Mouse (Mus musculus): ENCODE measurements around the gene Pex19. TPM values are rescaled to one million over a fixed set of nuclear protein-coding genes. Genes with fewer than 3 reads are reported as not detected.

The Pex19 gene
- 100 to 1,000 TPM; 145 to 153 TPM for total RNA-seq (2021)

DNA sequence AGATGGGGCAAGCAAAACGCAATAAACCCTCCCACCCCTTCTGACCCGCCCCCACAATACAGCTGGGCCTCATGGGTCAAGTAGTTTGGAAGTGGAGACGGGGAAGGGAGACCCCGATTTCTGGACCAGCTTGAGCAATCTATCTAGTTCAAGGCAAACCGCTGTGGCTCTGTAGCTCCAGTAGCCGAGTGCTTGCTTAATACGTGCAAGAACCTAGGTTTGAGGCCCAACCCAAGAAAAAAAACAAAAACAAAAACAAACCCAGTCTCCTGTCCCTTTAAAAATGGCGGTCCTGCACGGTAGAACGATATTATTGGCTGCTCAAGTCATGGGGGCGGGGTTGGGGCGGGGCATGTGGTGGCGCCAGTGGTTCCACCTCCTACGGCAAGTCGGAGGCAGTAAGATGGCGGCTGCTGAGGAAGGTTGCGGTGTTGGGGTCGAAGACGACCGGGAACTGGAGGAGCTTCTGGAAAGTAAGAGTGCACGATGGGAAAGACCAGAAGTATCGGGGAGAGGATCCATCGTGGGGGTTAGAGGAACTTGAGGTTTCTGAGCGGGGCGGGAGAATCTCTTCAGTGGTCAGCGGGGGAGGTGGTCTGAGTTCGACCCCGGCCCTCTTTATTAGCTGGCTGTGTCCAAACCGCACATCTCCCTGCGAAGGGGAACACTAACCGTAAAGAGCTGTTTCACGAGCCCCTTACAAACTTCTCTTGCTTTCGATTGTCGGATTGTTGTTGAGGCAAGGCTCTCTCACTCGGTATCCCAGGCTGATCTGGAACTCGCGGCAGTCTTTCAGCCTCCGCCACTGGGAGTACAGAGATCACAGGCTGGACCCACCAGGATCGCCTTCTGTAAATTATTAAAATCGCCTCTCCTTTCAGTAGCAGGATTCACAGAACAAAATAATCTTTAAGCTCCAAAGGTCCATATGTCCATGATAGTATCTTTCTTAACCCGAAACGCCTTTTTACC is at the start of gene Pex19:
Gene Pex19, plus strand, starts transcription at position 380 of the 972 bp plus-strand sequence.
- peak; percentile 81 to 88 for DNase-seq
- intact Hi-C loops (cut with DNase I) = loop anchor here (2.0 kb wide), 1 partner anchor 184 kb away; no protein-coding TSS in a partner anchor

DNA sequence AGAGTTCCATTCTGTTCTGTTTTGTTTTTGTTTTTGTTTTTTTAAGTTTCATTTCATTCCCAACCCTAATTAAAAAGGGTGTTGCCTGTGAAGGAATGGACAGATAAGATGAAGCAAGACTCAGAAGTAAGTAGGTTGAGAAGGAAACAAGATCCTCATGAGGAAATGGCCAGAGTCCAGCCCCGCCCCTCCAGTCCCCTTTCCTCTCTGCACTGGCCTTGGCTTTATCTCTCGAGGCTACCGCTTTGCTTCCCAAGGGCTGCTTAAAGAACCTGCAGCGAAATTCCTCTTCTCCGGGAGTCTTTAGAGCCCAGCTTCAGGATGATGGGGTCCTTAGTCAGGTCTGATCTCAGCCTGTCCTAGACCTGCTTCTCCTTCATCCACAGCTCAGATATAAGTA is 48.6 kb upstream of the Pex19 start:
- intact Hi-C loops (cut with DNase I) = no loop called here
- DNase-seq = no peak

DNA sequence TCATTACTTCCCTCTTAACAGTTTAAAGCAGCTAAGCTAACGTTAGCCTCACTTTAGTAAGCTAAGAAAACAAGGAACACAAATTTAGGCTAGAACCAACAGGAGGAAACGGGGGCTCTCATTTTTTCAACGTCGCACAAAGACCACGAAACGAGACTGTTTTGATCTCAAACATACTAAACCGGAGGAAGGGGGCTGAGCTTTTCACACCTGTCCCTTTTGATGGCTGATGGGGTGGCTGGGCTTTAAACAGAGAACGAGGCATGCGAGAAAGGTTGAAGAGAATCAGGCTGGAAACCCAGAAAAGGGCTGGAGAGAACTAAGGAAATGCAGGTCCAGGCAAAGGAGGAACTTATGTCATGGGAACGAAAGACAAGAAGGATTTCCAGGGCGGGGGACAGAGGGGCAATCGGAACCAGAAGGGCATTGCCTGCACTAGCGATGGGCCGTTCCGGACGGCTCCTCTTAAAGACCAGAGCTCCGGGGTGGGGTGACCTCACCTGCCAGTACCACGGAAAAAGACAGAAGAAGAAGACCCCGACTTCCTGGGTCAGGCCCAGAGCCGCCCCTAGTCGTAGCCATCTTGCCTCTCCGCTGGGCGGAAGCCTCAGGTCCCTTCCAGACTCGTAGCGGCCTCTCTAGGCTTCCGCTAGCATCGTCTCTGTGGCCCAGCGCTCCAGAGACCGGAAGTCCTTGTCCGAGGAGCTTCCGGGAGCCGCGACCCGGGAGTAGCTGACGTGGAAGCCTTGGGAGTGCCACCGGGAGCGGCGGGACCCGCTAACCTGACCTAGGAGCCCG is 44.3 kb upstream of the Pex19 start, which contains the start of the genes Copa and Ncstn:
Gene Copa, plus strand, starts transcription at position 429 of the 798 bp plus-strand sequence.
Gene Ncstn, minus strand, starts transcription at position 695 of the 798 bp plus-strand sequence.
- DNase-seq = peak; percentile 96
- intact Hi-C loops (cut with DNase I) = no loop called here

DNA sequence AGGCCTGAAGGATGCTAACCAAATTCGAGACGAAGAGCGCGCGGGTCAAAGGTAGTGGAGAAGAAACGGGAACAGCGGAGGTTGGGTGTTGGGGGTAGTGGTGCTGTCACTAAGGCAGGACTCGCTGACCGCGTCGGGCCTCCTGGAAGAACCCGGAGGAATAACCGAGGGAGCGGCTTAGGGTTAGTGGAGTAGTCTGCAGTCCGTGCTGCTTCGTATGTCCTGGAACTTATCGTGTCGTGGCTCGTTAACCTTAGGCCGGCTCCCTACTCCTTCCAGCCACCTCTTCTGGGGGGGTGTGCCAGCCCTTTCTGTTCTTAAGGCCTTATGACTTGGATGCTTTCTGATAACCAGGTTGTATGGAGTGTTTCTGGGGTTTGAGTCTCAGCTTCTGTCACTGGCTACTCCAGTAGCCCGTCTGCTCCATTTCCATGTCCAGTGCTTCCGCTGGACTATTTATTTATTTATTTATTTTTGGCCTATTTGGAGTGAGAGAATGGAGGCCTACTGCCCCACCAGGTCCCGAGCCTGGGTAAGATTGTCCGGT is 43.6 kb upstream of the Pex19 start:
- no peak for DNase-seq
- intact Hi-C loops (cut with DNase I) = no loop called here

DNA sequence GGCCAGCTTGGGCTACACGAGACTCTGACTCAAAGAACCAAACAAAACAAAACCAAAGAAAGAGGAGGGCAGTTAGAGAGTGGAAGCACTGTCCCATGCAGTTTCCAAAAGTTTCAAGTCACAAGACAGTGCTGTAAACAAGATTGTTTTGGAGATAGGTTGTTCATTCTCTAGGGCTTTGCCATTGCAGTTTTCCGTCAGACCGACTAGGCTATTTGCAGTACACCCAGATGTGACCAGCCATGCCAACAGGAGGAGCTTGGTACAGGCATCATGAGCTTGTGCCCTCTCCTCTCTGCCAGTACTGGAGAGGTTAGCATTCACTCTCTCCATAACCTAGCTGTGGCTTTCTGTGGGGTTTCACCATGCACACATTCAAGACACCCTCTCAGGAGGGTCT is 33.0 kb upstream of the Pex19 start:
- intact Hi-C loops (cut with DNase I) = loop anchor here (10.0 kb wide), 1 partner anchor 279 kb away; no protein-coding TSS in a partner anchor
- peak; percentile 31 for DNase-seq

DNA sequence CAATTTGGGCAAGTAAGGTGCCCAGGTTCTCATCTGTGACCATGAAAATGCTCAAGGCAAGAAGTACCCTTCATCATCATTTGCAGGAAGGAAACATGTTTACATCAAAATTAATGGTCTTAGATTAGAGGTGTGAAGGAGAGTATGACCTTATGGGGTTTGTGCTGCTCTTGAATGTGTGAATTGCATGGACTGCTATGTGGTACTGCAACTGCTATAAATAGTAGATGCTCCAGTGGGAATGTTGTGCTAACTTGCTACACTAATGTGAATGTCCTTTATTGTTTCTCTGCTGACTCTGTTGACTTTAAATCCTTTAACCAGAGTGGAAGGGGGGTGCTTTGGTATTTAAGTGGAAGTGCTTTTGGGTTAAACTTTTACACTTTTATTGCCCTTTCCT is 32.3 kb upstream of the Pex19 start:
- DNase-seq = no peak
- intact Hi-C loops (cut with DNase I) = loop anchor here (10.0 kb wide), 1 partner anchor 279 kb away; no protein-coding TSS in a partner anchor

DNA sequence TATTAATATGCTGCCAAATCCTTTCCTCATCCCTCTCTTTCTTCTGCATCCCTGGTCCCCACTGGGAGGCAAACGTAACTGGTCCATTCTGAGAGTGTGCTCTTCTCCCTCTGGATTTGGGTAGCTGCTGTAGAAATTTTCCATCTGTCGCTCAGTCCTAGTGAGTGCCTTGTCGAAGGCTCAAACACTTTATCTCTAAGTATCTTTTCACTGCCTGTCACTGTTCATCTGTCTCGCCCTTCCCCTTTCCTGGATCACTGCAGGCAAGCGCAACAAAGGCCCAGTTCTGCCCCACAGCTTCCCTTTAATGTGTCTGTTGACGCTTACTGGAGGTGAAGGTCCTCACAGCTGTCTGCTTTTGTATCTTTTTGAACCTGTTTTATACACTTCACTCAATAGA is 31.4 kb upstream of the Pex19 start:
- no peak for DNase-seq

DNA sequence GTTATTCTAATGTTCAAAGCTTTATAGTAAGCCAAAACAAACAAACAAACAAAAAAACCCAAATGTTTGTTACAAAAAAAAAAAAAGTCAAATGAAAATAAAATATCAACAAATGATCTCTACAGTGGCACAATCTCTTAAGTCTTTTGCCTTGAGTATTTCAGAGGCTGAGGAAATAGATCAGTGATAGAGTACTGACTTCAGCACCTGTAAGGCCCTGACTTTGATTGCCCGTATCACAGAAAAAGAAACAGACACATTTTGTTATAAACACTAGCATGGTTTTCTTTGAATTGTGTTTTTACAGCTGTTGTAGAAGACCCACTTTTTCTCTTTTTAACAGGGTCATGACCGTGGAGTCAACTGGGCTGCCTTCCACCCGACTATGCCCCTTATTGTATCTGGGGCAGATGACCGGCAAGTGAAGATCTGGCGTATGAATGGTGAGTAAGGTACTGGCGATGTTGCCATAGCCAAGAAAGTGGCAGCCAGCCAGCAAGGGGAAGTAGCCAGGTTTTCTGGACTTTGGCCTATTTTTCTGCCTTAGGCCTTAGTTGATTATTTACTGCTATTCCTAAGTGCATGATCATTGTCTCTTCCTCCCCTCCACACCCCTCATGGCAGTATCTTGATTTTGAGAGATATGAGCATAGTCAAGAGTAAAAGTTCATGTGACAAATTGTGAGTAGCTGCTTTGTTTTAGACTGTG is 27.1 kb upstream of the Pex19 start:
- no peak for DNase-seq
- intact Hi-C loops (cut with DNase I) = loop anchor here (5.0 to 10.0 kb wide), 2 partner anchors 52 to 285 kb away; no protein-coding TSS in a partner anchor

More for the DNA sequence above, 31.4 kb upstream of the Pex19 start:
- intact Hi-C loops (cut with DNase I) = loop anchor here (5.0 to 10.0 kb wide), 2 partner anchors 48 to 280 kb away; no protein-coding TSS in a partner anchor

DNA sequence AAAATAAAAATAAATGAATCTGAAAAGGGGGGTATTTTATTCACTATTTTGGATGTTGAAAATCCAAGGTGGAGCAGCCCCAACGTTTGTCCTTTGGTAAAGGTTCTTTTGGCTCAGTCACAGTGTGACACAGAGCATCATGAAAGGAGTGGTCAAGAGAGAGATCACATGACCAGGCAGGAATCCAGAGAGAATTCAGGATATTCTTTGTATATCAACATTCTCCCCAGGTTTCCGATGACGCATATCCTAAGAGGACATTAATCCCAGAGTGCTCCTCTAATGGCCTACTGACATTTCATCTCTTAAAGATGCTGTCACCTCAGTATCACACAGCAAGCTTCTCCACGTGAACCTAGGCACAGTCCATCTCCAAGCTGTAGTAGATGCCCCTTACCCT is 22.9 kb upstream of the Pex19 start:
- no peak for DNase-seq
- intact Hi-C loops (cut with DNase I) = no loop called here

DNA sequence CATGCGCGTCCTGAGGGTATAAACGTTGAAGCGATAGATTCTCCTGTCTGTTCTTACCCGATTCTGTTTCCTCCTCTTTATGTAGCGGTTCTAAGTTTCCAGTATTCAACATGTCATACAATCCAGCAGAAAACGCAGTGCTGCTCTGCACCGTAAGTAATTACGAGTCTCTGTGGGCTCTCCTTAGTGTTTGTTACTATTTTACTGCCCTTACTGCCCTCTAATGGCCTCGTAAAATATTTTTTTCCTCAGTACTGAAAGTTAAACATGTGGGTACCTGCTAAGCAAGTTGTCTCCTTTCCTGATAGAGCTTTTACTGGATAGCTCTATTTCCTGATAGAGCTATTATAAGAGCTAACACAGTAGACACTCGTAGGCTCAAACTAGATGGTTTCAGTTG is 21.5 kb upstream of the Pex19 start:
- no peak for DNase-seq
- intact Hi-C loops (cut with DNase I) = no loop called here

DNA sequence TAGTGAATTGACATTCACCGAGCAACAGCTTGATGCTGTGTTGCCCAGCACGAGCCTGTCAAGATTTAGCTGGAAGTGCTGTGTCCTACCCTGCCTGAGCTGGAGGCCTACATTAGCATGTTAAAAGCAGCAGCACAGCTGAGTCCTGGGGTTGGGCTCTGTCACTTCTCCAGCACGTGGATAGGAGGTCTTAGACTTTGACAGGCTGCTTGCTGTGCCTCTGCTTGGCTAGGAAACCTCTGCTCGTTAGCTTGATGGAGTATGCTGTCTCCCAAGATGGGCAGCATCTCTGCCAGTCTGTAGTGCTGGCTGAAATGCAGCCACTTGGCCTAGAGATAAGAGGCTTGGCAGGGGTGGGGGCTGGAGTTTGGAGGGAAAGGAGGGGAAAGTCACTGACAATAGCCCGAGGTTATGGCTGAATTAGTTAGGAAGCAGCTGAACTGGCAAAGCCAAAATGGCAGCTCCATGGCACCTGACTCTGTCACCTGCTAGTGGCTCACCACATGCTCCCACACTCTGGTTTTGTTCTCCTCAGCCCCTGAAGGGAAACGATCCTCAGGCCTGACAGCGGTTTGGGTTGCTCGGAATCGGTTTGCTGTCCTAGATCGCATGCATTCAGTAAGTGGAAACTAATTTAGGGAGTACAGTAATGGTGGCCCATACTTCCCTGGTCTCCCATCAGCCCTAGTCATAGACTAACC is 18.6 kb upstream of the Pex19 start:
- intact Hi-C loops (cut with DNase I) = no loop called here

DNA sequence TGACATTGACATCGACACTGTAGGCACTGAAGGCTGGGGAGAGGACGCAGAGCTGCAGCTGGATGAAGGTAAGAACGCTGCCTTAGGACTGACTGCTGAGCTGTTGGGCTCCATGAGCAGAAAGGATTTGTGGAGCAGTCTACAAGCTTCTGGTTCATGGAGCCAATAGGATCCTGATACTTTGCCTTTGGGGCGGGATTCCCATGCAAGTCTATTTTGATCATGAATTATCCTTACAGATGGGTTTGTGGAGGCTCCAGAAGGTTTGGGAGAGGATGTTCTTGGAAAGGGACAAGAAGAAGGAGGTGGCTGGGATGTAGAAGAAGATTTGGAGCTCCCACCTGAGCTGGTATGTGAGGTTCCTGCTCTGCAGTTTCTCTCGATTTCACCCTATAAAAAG is 9.6 kb upstream of the Pex19 start:
- no peak for DNase-seq
- intact Hi-C loops (cut with DNase I) = no loop called here

More for the DNA sequence above, 18.6 kb upstream of the Pex19 start:
- DNase-seq = no peak

DNA sequence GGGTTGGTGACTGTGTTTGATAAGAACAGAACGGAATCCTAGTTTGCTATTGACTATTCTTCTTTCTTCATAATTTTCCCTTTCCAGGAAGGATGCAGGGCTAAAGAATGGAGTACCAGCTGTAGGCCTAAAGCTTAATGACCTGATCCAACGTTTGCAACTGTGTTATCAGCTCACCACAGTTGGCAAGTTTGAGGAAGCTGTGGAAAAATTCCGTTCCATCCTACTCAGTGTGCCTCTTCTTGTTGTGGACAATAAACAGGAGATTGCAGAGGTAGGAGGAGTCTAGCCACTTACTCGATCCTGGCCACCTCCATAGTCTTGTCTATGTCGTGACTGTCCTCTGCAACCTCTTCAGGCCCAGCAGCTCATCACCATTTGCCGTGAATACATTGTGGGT is 7.5 kb upstream of the Pex19 start:
- no peak for DNase-seq
- intact Hi-C loops (cut with DNase I) = loop anchor here (2.0 kb wide), 1 partner anchor 192 kb away; no protein-coding TSS in a partner anchor

DNA sequence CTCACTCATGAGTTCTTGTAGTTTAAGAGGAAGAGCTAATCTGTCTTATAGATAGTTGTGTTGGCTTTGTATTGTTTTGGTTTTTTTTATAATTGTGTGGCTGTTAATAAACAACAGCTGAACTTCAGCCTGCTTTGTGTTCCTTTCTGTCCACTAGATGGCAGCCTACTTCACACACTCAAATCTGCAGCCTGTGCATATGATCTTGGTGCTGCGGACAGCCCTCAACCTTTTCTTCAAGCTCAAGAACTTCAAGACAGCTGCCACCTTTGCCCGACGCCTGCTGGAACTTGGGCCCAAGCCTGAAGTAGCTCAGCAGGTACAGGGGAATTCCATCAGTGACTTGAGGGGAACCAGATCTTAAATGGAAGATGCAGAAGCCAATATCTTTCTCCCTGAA is 6.8 kb upstream of the Pex19 start:
- peak; percentile 49 to 61 for DNase-seq
- intact Hi-C loops (cut with DNase I) = loop anchor here (2.0 kb wide), 1 partner anchor 191 kb away; no protein-coding TSS in a partner anchor

DNA sequence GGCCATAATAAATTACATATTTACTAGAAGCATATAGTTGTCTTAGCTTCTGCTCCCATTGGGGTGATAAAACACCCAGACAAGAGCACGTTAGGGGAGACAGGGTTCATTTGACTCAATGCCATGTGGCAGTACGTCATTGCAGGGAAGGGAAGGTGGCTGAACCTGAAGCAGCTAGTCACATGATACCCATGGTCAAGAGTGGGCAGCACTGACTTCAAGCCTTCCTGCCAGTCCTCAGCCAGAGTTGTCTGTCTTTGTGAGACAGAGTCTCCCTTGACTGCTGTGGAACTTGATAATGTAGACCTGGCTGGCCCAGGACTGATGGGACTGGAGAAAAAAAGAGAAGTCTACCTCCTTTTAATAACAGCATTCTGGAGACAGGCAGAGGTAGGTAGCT is 3.9 kb upstream of the Pex19 start:
- DNase-seq = no peak
- intact Hi-C loops (cut with DNase I) = no loop called here

DNA sequence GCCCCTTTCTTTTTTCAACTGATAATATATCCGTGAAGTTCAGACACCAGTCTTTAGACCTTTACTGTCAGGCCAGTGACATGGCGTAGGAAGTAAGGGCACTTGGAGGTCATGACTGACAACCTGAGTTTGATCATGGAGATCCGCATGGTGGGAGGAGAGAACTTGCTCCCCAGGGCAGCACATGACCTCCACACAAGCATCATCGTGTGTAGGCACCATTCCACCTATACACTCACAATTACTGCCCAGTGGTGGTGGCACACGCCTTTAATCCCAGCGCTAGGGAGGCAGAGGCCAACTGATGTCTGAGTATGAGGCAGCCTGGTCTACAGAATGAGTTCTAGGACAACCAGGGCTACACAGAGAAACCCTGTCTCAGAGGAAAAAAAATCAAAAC is 2.0 kb upstream of the Pex19 start:
- intact Hi-C loops (cut with DNase I) = no loop called here
- no peak for DNase-seq

DNA sequence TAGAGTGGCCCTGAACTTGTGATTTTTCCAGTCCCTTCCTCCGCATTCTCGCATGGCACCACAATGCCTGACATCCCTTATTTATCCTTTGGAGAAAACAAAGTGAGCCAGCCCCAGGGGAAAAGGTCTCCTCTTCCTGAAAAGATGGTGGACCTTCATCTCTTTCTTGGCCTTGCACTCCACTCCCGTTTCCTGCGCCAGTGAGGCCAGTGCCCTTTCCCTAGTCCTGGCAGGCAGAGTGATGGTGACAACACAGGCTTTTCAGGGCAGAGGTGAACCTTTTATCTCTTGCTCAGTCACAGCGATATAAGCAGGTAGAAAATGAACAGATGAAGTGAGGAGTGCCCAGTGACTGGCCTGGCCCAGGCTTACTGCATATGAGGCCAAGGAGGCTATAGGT is 932 bp downstream of the Pex19 start:
- DNase-seq = peak in 1 of 2 experiments; percentile 27
- intact Hi-C loops (cut with DNase I) = loop anchor here (2.0 kb wide), 1 partner anchor 183 kb away; no protein-coding TSS in a partner anchor

DNA sequence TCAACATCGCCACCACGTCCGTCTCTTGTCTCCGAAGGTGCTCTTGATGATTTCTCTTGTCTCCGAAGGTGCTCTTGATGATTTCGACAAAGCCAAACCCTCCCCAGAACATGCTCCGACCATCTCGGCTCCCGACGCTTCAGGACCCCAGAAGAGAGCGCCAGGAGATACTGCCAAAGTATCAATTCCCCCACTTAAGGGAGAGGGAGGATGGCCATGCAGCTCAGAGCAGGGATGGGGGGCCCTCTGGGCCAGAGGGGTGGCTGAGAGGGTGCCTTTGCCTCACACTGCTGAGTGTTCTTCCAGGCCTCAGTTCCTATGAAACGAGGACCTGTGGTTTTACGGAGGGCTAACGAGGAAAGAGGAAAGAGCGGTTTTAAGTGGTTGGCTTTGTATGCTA is 2.0 kb downstream of the Pex19 start:
- DNase-seq = no peak
- intact Hi-C loops (cut with DNase I) = no loop called here

DNA sequence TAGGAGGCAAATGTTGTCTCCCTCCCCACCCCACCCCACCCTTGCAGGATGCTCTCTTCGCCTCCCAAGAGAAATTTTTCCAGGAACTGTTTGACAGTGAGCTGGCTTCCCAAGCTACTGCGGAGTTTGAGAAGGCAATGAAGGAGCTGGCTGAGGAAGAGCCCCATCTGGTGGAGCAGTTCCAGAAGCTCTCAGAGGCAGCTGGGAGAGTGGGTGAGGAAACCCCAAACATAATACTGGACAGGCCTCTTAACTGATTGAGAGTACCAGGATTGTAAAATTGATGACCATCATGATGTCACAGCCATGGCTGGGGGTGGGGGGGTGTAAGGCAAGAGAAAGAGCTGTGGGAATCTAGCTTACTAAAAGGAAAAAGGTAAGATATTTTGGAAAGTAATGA is 2.6 kb downstream of the Pex19 start:
- intact Hi-C loops (cut with DNase I) = no loop called here
- DNase-seq = peak in 1 of 2 experiments; percentile 43

Measured in heart, postnatal 10 days (tissue).